Comparison of ENCODE assay signal across 7 mouse cellular contexts in the genomic region with DNA sequence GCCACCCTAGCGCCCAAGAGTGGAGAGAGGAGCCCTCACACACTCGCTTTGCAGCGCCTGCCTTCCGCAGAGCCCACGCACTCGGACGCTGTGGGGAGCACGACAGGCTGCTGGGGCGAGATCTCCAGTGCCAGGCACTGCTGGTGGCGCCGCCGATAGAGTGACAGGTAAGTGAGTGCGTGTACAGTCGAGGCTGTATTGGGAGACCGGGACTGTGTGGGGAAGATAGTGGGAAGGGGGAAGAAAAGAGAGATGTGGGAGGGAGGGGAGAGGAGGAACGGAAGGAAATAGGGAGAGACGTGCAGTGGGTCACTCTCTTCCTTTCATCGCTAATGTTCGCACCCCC. TPM values are rescaled to one million over a fixed set of nuclear protein-coding genes. Genes with fewer than 3 reads are reported as not detected.
A peak's percentile ranks its signal among the peaks of the same experiment; 100 is the strongest.
DNase-seq lines count a peak whose midpoint lies in the region; ATAC-seq and TF ChIP-seq lines count a peak whose summit lies in the region.

A gene (plus strand): TSS at position 76 of the 346 bp plus-strand sequence.

- peaks cover 54% of the 10 kb centered on the region for H3K27me3 ChIP-seq in liver, embryonic 12.5 days (replicated peaks)
- peaks cover 38% of the 10 kb centered on the region for H3K27me3 ChIP-seq in forebrain, embryonic 11.5 days (ENCODE audit: control insufficient read depth, insufficient read depth, low read length)
- H3K27me3 ChIP-seq in intestine, postnatal 0 days (replicated peaks; ENCODE audit: control insufficient read depth, insufficient read depth, low read length) = peaks cover 38% of the 10 kb centered on the region

- H3K36me3 ChIP-seq in liver, embryonic 12.5 days = no peaks in the 10 kb centered on the region
- no peaks in the 10 kb centered on the region for H3K36me3 ChIP-seq in forebrain, embryonic 11.5 days (ENCODE audit: control insufficient read depth, insufficient read depth, low read length)
- no peaks in the 10 kb centered on the region for H3K36me3 ChIP-seq in intestine, postnatal 0 days (ENCODE audit: control insufficient read depth, insufficient read depth)

- peak within 1 kb of the TSS; percentile 25; the same call in 1 of the 2 replicates for H3K4me2 ChIP-seq in liver, embryonic 12.5 days
- peak within 1 kb of the TSS; percentile 55 for H3K4me2 ChIP-seq in forebrain, embryonic 11.5 days (ENCODE audit: low read depth, low read length, severe bottlenecking)
- H3K4me2 ChIP-seq in intestine, postnatal 0 days (replicated peaks; ENCODE audit: low read depth) = peak within 1 kb of the TSS; percentile 24; the same call in 1 of the 2 replicates

- no peaks in the 10 kb centered on the region for H3K4me1 ChIP-seq in liver, embryonic 12.5 days
- no peaks in the 10 kb centered on the region; the same call in 1 of the 2 replicates for H3K4me1 ChIP-seq in forebrain, embryonic 11.5 days (replicated peaks; ENCODE audit: control insufficient read depth, insufficient read depth, low read length)
- H3K4me1 ChIP-seq in intestine, postnatal 0 days (replicated peaks; ENCODE audit: control insufficient read depth, insufficient read depth, low read length) = no peaks in the 10 kb centered on the region

- TF ChIP-seq CTCF in intestine, postnatal 0 days (IDR thresholded peaks at IDR 0.05; ENCODE audit: low read depth) = no peak
- no peak for TF ChIP-seq CTCF in gastrocnemius, adult 2 months (IDR thresholded peaks at IDR 0.05)

- H3K27ac ChIP-seq in liver, embryonic 12.5 days = no peak within 1 kb of the TSS
- no peak within 1 kb of the TSS for H3K27ac ChIP-seq in forebrain, embryonic 11.5 days (ENCODE audit: low read depth, low read length)
- no peak within 1 kb of the TSS for H3K27ac ChIP-seq in intestine, postnatal 0 days (ENCODE audit: low read depth, low read length)
- no peak within 1 kb of the TSS for H3K27ac ChIP-seq in gastrocnemius, adult 2 months

- no peak within 1 kb of the TSS for H3K9ac ChIP-seq in liver, embryonic 12.5 days
- no peak within 1 kb of the TSS for H3K9ac ChIP-seq in forebrain, embryonic 11.5 days (ENCODE audit: low read length)
- H3K9ac ChIP-seq in intestine, postnatal 0 days (ENCODE audit: low read depth, low read length) = no peak within 1 kb of the TSS

- no peak within 1 kb of the TSS for H3K4me3 ChIP-seq in liver, embryonic 12.5 days
- peak within 1 kb of the TSS; percentile 27 for H3K4me3 ChIP-seq in forebrain, embryonic 11.5 days (ENCODE audit: low read depth, low read length)
- no peak within 1 kb of the TSS for H3K4me3 ChIP-seq in intestine, postnatal 0 days (ENCODE audit: low read depth, low read length)
- H3K4me3 ChIP-seq in gastrocnemius, adult 2 months = no peak within 1 kb of the TSS

- 3% methylated on average over 19 of the region's 19 CpGs for WGBS in liver, embryonic 12.5 days (ENCODE audit: insufficient replicate concordance)
- under 1% methylated on average over 19 of the region's 19 CpGs for WGBS in forebrain, embryonic 11.5 days
- 4% methylated on average over 19 of the region's 19 CpGs for WGBS in intestine, postnatal 0 days

- DNase-seq in liver = no peak
- no peak for DNase-seq in forebrain, embryonic 11.5 days (ENCODE audit: low spot score)
- DNase-seq in retina, postnatal 1 day = peak; percentile 42
- DNase-seq in gastrocnemius, adult 2 months = no peak
- DNase-seq in cerebellum, postnatal 4 days (ENCODE audit: low spot score in 2 of 2) = no peak

- ATAC-seq in liver, embryonic 12.5 days = no peak
- no peak for ATAC-seq in forebrain, embryonic 11.5 days (replicated peaks; ENCODE audit: low FRiP score)
- ATAC-seq in intestine, postnatal 0 days = no peak

- no peaks in the 10 kb centered on the region for H3K9me3 ChIP-seq in liver, embryonic 12.5 days (replicated peaks)
- H3K9me3 ChIP-seq in forebrain, embryonic 11.5 days (ENCODE audit: control insufficient read depth, low read length) = no peaks in the 10 kb centered on the region
- H3K9me3 ChIP-seq in intestine, postnatal 0 days (ENCODE audit: control insufficient read depth) = no peaks in the 10 kb centered on the region

- intact Hi-C loops in gastrocnemius, adult 2 months (cut with DNase I) = no loop called here

RNA-seq across cellular contexts. Expression of the gene that starts here (rescaled TPM):
- polyA plus RNA-seq in liver, embryonic 12.5 days (2016; fragmentation: Nextera tagmentation; extraction: Ambion mirVana) = not detected in 2 replicates
- polyA plus RNA-seq in forebrain, embryonic 11.5 days (2014; fragmentation: Nextera tagmentation; extraction: Ambion mirVana) = not detected in 2 replicates
- polyA plus RNA-seq in intestine, postnatal 0 days (2015; fragmentation: Nextera tagmentation; extraction: Ambion mirVana) = 0.04 TPM in 1 of 2 replicates, not detected in the other
- total RNA-seq in gastrocnemius, adult 2 months (2021) = not detected
